Mouse (Mus musculus) splenic B cell, adult 2 months (primary cell): ENCODE data around the gene Psmd11.
"Not testable (repeated sequence)": the region's sequence is repeated elsewhere in the genome, so short reads cannot be mapped to it uniquely, and the experiment has no call there.

ENCODE experiments used
- DNase-seq: peaks from one replicate; pipeline ENCODE4 v3.0.0-alpha.2; 2011; ENCODE audit warnings: low read depth, low spot score
- H3K27me3 ChIP-seq: 2 replicates; pipeline ENCODE4 v1.6.1; 2012; ENCODE audit warnings: mild to moderate bottlenecking, low read length, moderate library complexity, mixed read lengths; ENCODE audit not compliant: control insufficient read depth, poor library complexity, insufficient read depth, severe bottlenecking
- H3K36me3 ChIP-seq: 2 replicates; pipeline ENCODE4 v1.6.1; 2012; ENCODE audit warnings: mild to moderate bottlenecking, low read length, moderate library complexity, mixed read lengths; ENCODE audit not compliant: control insufficient read depth, poor library complexity, insufficient read depth, severe bottlenecking

The Psmd11 gene

GRCm38 (mm10) chr11:80419743-80420142 lies 8.7 kb upstream of the Psmd11 start:
- no peak for DNase-seq
- H3K27me3 ChIP-seq = no peaks in the 10 kb centered on the region

GRCm38 (mm10) chr11:80420202-80420984 lies 8.0 kb upstream of the Psmd11 start:
- DNase-seq = peak; percentile 34
- Histone ChIP-seq H3K36me3 (no peaks in the 10 kb centered on the region), H3K27me3 (no peaks in the 10 kb centered on the region)

More at GRCm38 (mm10) chr11:80419743-80420142, 8.7 kb upstream of the Psmd11 start:
- H3K36me3 ChIP-seq = no peaks in the 10 kb centered on the region

- H3K36me3 ChIP-seq = no peaks in the 10 kb centered on the region
- no peak for DNase-seq
- H3K27me3 ChIP-seq = no peaks in the 10 kb centered on the region
Measured at GRCm38 (mm10) chr11:80421421-80422047, 6.9 kb upstream of the Psmd11 start.

GRCm38 (mm10) chr11:80424691-80425090 lies 3.7 kb upstream of the Psmd11 start:
- Histone ChIP-seq H3K36me3 (no peaks in the 10 kb centered on the region), H3K27me3 (no peaks in the 10 kb centered on the region)
- no peak for DNase-seq

GRCm38 (mm10) chr11:80425247-80425778 lies 3.1 kb upstream of the Psmd11 start:
- no peaks in the 10 kb centered on the region for H3K27me3 ChIP-seq
- H3K36me3 ChIP-seq = no peaks in the 10 kb centered on the region
- DNase-seq = no peak

- not testable (repeated sequence) for DNase-seq, H3K36me3 ChIP-seq, H3K27me3 ChIP-seq
Measured at GRCm38 (mm10) chr11:80426029-80426813, 2.2 kb upstream of the Psmd11 start.

- H3K36me3 ChIP-seq = peaks cover 2% of the 10 kb centered on the region; the same call in 1 of the 2 replicates
- DNase-seq = peak; percentile 24
- no peaks in the 10 kb centered on the region for H3K27me3 ChIP-seq
Measured at GRCm38 (mm10) chr11:80429009-80429475, 627 bp downstream of the Psmd11 start.

GRCm38 (mm10) chr11:80429500-80430166 lies 1.2 kb downstream of the Psmd11 start:
- Histone ChIP-seq H3K27me3 (no peaks in the 10 kb centered on the region), H3K36me3 (peaks cover 2% of the 10 kb centered on the region; the same call in 1 of the 2 replicates)
- DNase-seq = no peak

- no peak for DNase-seq
- Histone ChIP-seq H3K27me3 (no peaks in the 10 kb centered on the region), H3K36me3 (peaks cover 2% of the 10 kb centered on the region; the same call in 1 of the 2 replicates)
Measured at GRCm38 (mm10) chr11:80430366-80430910, 2.0 kb downstream of the Psmd11 start.

- DNase-seq = no peak
- Histone ChIP-seq H3K36me3 (peaks cover 11% of the 10 kb centered on the region; the same call in 1 of the 2 replicates), H3K27me3 (no peaks in the 10 kb centered on the region)
Measured at GRCm38 (mm10) chr11:80446916-80447315, 18.5 kb downstream of the Psmd11 start.

- Histone ChIP-seq H3K36me3 (peaks cover 10% of the 10 kb centered on the region), H3K27me3 (no peaks in the 10 kb centered on the region)
- no peak for DNase-seq
Measured at GRCm38 (mm10) chr11:80449859-80450258, 21.4 kb downstream of the Psmd11 start.

GRCm38 (mm10) chr11:80452242-80452641 lies 23.8 kb downstream of the Psmd11 start:
- Histone ChIP-seq H3K36me3 (peaks cover 14% of the 10 kb centered on the region), H3K27me3 (no peaks in the 10 kb centered on the region)
- DNase-seq = no peak

GRCm38 (mm10) chr11:80453198-80453597 lies 24.8 kb downstream of the Psmd11 start:
- DNase-seq = no peak
- H3K27me3 ChIP-seq = no peaks in the 10 kb centered on the region
- peaks cover 14% of the 10 kb centered on the region for H3K36me3 ChIP-seq

GRCm38 (mm10) chr11:80463605-80464130 lies 35.3 kb downstream of the Psmd11 start:
- DNase-seq, H3K27me3 ChIP-seq: not testable (repeated sequence)
- peaks cover 20% of the 10 kb centered on the region for H3K36me3 ChIP-seq
